In genomic region chr5:41941216-41941615, GRCm38 (mm10) we compare ENCODE assay signal across 9 mouse cellular contexts.
"Had no signal": no experiment of that assay in that cellular context is flagged by ENCODE, and none has a peak within 500 bp of the region (broad histone marks: within the 10 kb centered on the region; RNA-seq: fewer than 3 reads in every experiment).

No protein-coding gene starts in this region.

- DNase-seq: kidney, adult 18-20 months; kidney, adult 9 months; kidney, postnatal 14 days; kidney, postnatal 4 days; layer of hippocampus, adult 9-11 months; liver, postnatal 0 days; thymus, adult 2 months; thymus, postnatal 14 days; thymus, postnatal 4 days had no signal
